Mouse (Mus musculus) A20 (cell line): ENCODE results near the gene Gjb1.

Source experiments
- DNase-seq: peaks from one replicate; pipeline ENCODE4 v3.0.0-alpha.2; 2011; ENCODE audit warnings: low read depth, low spot score

Gene Gjb1

GRCm38 (mm10) chrX:101396459-101396858 lies 20.3 kb downstream of the Gjb1 start:
- no peak for DNase-seq

GRCm38 (mm10) chrX:101418946-101419724 lies 43.0 kb downstream of the Gjb1 start:
- DNase-seq, result peak; percentile 47

GRCm38 (mm10) chrX:101419725-101420699 lies 43.8 kb downstream of the Gjb1 start:
- DNase-seq, result peak; percentile 88

- DNase-seq, result no peak
These were observed 44.5 kb downstream of the Gjb1 start, which contains the start of gene Zmym3 for GRCm38 (mm10) chrX:101420700-101421095. Zmym3 (minus strand) TSS chrX:101420849.

- DNase-seq, result no peak
These were observed 47.3 kb downstream of the Gjb1 start for GRCm38 (mm10) chrX:101423462-101423861.

- peak; percentile 67 for DNase-seq
These were observed 51.6 kb downstream of the Gjb1 start for GRCm38 (mm10) chrX:101427774-101428173.

GRCm38 (mm10) chrX:101428785-101429141 lies 52.6 kb downstream of the Gjb1 start:
- DNase-seq, result no peak

- peak; percentile 94 for DNase-seq
These were observed 53.2 kb downstream of the Gjb1 start, which contains the start of gene Nono for GRCm38 (mm10) chrX:101429142-101429949. Nono (plus strand) TSS chrX:101429318.

- no peak for DNase-seq
These were observed 53.8 kb downstream of the Gjb1 start for GRCm38 (mm10) chrX:101429976-101430375.
